Mouse (Mus musculus) stomach, embryonic 16.5 days (tissue): ENCODE measurements at regions not wholly inside any gene's neighbourhood (a gene's known extent, or its start where the extent isn't known, plus 50 kb on each side); places are given as distances from the start of the nearest gene placed in this dataset.

Experiments used
- ATAC-seq: fragments of 200-750 bp; cut with Nextera tagmentation; 2 replicates; pipeline ENCODE4 v1.8.0; 2017; ENCODE audit warnings: moderate number of reproducible peaks, moderate TSS enrichment; ENCODE audit not compliant: insufficient read depth, low FRiP score
- H3K27ac ChIP-seq: fragments of 300-500 bp; sonication (generic); 2 replicates; pipeline ENCODE4 v1.5.1; 2014; ENCODE audit warnings: low read length
- H3K27me3 ChIP-seq: fragments of 300-500 bp; sonication (generic); 2 replicates; pipeline ENCODE4 v1.6.1; 2014; ENCODE audit warnings: low read length, control low read depth, mixed read lengths; ENCODE audit not compliant: control insufficient read depth, insufficient read depth
- H3K36me3 ChIP-seq: fragments of 300-500 bp; sonication (generic); 2 replicates; pipeline ENCODE4 v1.6.1; 2014; ENCODE audit warnings: low read length; ENCODE audit not compliant: control insufficient read depth, insufficient read depth
- H3K4me1 ChIP-seq: fragments of 300-500 bp; sonication (generic); 2 replicates; pipeline ENCODE4 v1.6.1; 2014; ENCODE audit warnings: low read length, control low read depth, mixed read lengths; ENCODE audit not compliant: control insufficient read depth, insufficient read depth
- H3K4me2 ChIP-seq: fragments of 300-500 bp; sonication (generic); 2 replicates; pipeline ENCODE4 v1.6.1; 2014; ENCODE audit warnings: low read depth, low read length, mixed read lengths
- H3K4me3 ChIP-seq: fragments of 300-500 bp; sonication (generic); replicated peaks from 2 replicates; pipeline ENCODE4 v1.5.1; 2014; ENCODE audit warnings: mild to moderate bottlenecking, low read length
- H3K9ac ChIP-seq: fragments of 300-500 bp; sonication (generic); 2 replicates; pipeline ENCODE4 v1.6.1; 2014; ENCODE audit warnings: low read length
- H3K9me3 ChIP-seq: fragments of 300-500 bp; sonication (generic); replicated peaks from 2 replicates; pipeline ENCODE4 v1.6.1; 2016; ENCODE audit warnings: low read length, control low read depth; ENCODE audit not compliant: control insufficient read depth
- WGBS: fragments of 180-500 bp; shearing (Covaris S2); extraction: QIAGEN DNeasy Blood & Tissue Kit; methylation state at CpG from one replicate; pipeline ENCODE4 v1.1.7; 2014; 5-methylcytosine and 5-hydroxymethylcytosine counted together

GRCm38 (mm10) chr15:88385943-88386342 is 214.2 kb upstream of the Zdhhc25 start:
- no peak for ATAC-seq
- H3K27ac ChIP-seq = no peak overlapping the region
- no peaks in the 10 kb centered on the region for H3K9me3 ChIP-seq
- no peaks in the 10 kb centered on the region for H3K27me3 ChIP-seq
- 83% methylated on average over 2 of the region's 2 CpGs for WGBS
- H3K36me3 ChIP-seq = no peaks in the 10 kb centered on the region
- H3K4me3 ChIP-seq = no peak overlapping the region
- H3K9ac ChIP-seq = no peak overlapping the region
- no peak overlapping the region for H3K4me2 ChIP-seq
- H3K4me1 ChIP-seq = no peaks in the 10 kb centered on the region

GRCm38 (mm10) chr15:88386711-88387110 is 213.4 kb upstream of the Zdhhc25 start:
- no peaks in the 10 kb centered on the region for H3K4me1 ChIP-seq

GRCm38 (mm10) chr15:88391822-88392221 is 208.3 kb upstream of the Zdhhc25 start:
- Histone ChIP-seq H3K27me3 (no peaks in the 10 kb centered on the region), H3K4me1 (no peaks in the 10 kb centered on the region), H3K36me3 (no peaks in the 10 kb centered on the region), H3K9me3 (no peaks in the 10 kb centered on the region), H3K4me2 (no peak overlapping the region), H3K9ac (no peak overlapping the region), H3K27ac (no peak overlapping the region), H3K4me3 (no peak overlapping the region)
- WGBS = 80% methylated on average over 15 of the region's 15 CpGs
- no peak for ATAC-seq

More at GRCm38 (mm10) chr15:88386711-88387110, 213.4 kb upstream of the Zdhhc25 start:
- H3K4me2 ChIP-seq = no peak overlapping the region
- H3K27ac ChIP-seq = no peak overlapping the region
- ATAC-seq = no peak
- no peaks in the 10 kb centered on the region for H3K27me3 ChIP-seq
- H3K9ac ChIP-seq = no peak overlapping the region
- 73% methylated on average over 6 of the region's 6 CpGs for WGBS
- no peaks in the 10 kb centered on the region for H3K36me3 ChIP-seq
- no peaks in the 10 kb centered on the region for H3K9me3 ChIP-seq
- no peak overlapping the region for H3K4me3 ChIP-seq

- Histone ChIP-seq H3K4me2 (no peak overlapping the region), H3K4me1 (no peaks in the 10 kb centered on the region), H3K27ac (no peak overlapping the region), H3K36me3 (no peaks in the 10 kb centered on the region), H3K4me3 (no peak overlapping the region), H3K27me3 (no peaks in the 10 kb centered on the region), H3K9ac (no peak overlapping the region), H3K9me3 (no peaks in the 10 kb centered on the region)
- ATAC-seq = no peak; the same call in 1 of the 2 replicates
- WGBS = 50% methylated on average over 5 of the region's 5 CpGs
Observed at GRCm38 (mm10) chr15:88399064-88399463, 201.0 kb upstream of the Zdhhc25 start.

- ATAC-seq = no peak
- Histone ChIP-seq H3K9me3 (no peaks in the 10 kb centered on the region), H3K27ac (no peak overlapping the region), H3K27me3 (no peaks in the 10 kb centered on the region), H3K4me2 (no peak overlapping the region), H3K36me3 (no peaks in the 10 kb centered on the region), H3K4me1 (no peaks in the 10 kb centered on the region), H3K9ac (no peak overlapping the region), H3K4me3 (no peak overlapping the region)
- WGBS = 59% methylated on average over 12 of the region's 12 CpGs
Observed at GRCm38 (mm10) chr15:88399989-88400388, 200.1 kb upstream of the Zdhhc25 start.

GRCm38 (mm10) chr15:88400787-88401186 is 199.3 kb upstream of the Zdhhc25 start:
- Histone ChIP-seq H3K4me2 (no peak overlapping the region), H3K27me3 (no peaks in the 10 kb centered on the region), H3K4me3 (no peak overlapping the region), H3K9me3 (no peaks in the 10 kb centered on the region), H3K4me1 (no peaks in the 10 kb centered on the region), H3K27ac (no peak overlapping the region), H3K36me3 (no peaks in the 10 kb centered on the region), H3K9ac (no peak overlapping the region)
- ATAC-seq = no peak
- WGBS = 54% methylated on average over 9 of the region's 9 CpGs

GRCm38 (mm10) chr15:88408461-88409379 is 191.4 kb upstream of the Zdhhc25 start:
- Histone ChIP-seq H3K4me1 (no peaks in the 10 kb centered on the region), H3K9ac (no peak overlapping the region), H3K4me3 (no peak overlapping the region), H3K27ac (no peak overlapping the region), H3K9me3 (no peaks in the 10 kb centered on the region), H3K4me2 (no peak overlapping the region), H3K36me3 (no peaks in the 10 kb centered on the region), H3K27me3 (no peaks in the 10 kb centered on the region)
- no peak for ATAC-seq
- 73% methylated on average over 20 of the region's 20 CpGs for WGBS

- 73% methylated on average over 4 of the region's 4 CpGs for WGBS
- no peak overlapping the region for H3K4me2 ChIP-seq
- H3K9ac ChIP-seq = no peak overlapping the region
- H3K27ac ChIP-seq = no peak overlapping the region
- no peaks in the 10 kb centered on the region for H3K27me3 ChIP-seq
- H3K4me3 ChIP-seq = no peak overlapping the region
- no peak for ATAC-seq
- no peaks in the 10 kb centered on the region for H3K4me1 ChIP-seq
- H3K36me3 ChIP-seq = no peaks in the 10 kb centered on the region
- no peaks in the 10 kb centered on the region for H3K9me3 ChIP-seq
Observed at GRCm38 (mm10) chr15:88414206-88414605, 185.9 kb upstream of the Zdhhc25 start.

GRCm38 (mm10) chr15:88418881-88419280 is 181.2 kb upstream of the Zdhhc25 start:
- no peak overlapping the region for H3K4me3 ChIP-seq
- no peak overlapping the region for H3K27ac ChIP-seq
- no peaks in the 10 kb centered on the region for H3K4me1 ChIP-seq
- no peak overlapping the region for H3K9ac ChIP-seq
- ATAC-seq = no peak
- no peak overlapping the region for H3K4me2 ChIP-seq
- H3K27me3 ChIP-seq = no peaks in the 10 kb centered on the region
- H3K36me3 ChIP-seq = no peaks in the 10 kb centered on the region
- H3K9me3 ChIP-seq = no peaks in the 10 kb centered on the region
- 69% methylated on average over 8 of the region's 8 CpGs for WGBS
